Mouse (Mus musculus): ENCODE measurements around the gene Ctnnb1. TPM values are rescaled to one million over a fixed set of nuclear protein-coding genes. Genes with fewer than 3 reads are reported as not detected.

Ctnnb1 gene
- polyA plus RNA-seq, 1 experiment from 2014 or later: 758 TPM

- H3K4me1 ChIP-seq (ENCODE audit: control insufficient read depth, insufficient read depth, low read length): peaks cover 8% of the 10 kb centered on the region; the same call in 1 of the 2 replicates
- no peak for ATAC-seq (ENCODE audit: insufficient number of reproducible peaks, insufficient read depth, low FRiP score, low read depth)
- 55% methylated on average over 8 of the region's 8 CpGs for WGBS
These were observed 1.8 kb downstream of the Ctnnb1 start for GRCm38 (mm10) chr9:120930811-120931210.

GRCm38 (mm10) chr9:120932371-120932770 lies 3.4 kb downstream of the Ctnnb1 start:
- ATAC-seq (ENCODE audit: insufficient number of reproducible peaks, insufficient read depth, low FRiP score, low read depth): no peak
- H3K4me2 ChIP-seq (replicated peaks; ENCODE audit: low read depth, low read length): no peak overlapping the region
- H3K4me1 ChIP-seq (ENCODE audit: control insufficient read depth, insufficient read depth, low read length): peaks cover 17% of the 10 kb centered on the region
- no peak overlapping the region for H3K9ac ChIP-seq (replicated peaks; ENCODE audit: low read depth, low read length)
- H3K36me3 ChIP-seq (ENCODE audit: control insufficient read depth, insufficient read depth, low read length): no peaks in the 10 kb centered on the region
- H3K27ac ChIP-seq (ENCODE audit: low read length): no peak overlapping the region
- no peaks in the 10 kb centered on the region for H3K9me3 ChIP-seq (ENCODE audit: control insufficient read depth, low read depth, low read length)
- H3K4me3 ChIP-seq (ENCODE audit: low read depth, low read length): no peak overlapping the region
- no peaks in the 10 kb centered on the region for H3K27me3 ChIP-seq (ENCODE audit: control insufficient read depth, insufficient read depth, low read length)
- 55% methylated on average over 6 of the region's 6 CpGs for WGBS

More at GRCm38 (mm10) chr9:120930811-120931210, 1.8 kb downstream of the Ctnnb1 start:
- Histone ChIP-seq H3K4me2 (replicated peaks; ENCODE audit: low read depth, low read length) (no peak overlapping the region), H3K9ac (replicated peaks; ENCODE audit: low read depth, low read length) (no peak overlapping the region), H3K27me3 (ENCODE audit: control insufficient read depth, insufficient read depth, low read length) (no peaks in the 10 kb centered on the region), H3K4me3 (ENCODE audit: low read depth, low read length) (no peak overlapping the region), H3K36me3 (ENCODE audit: control insufficient read depth, insufficient read depth, low read length) (no peaks in the 10 kb centered on the region), H3K9me3 (ENCODE audit: control insufficient read depth, low read depth, low read length) (no peaks in the 10 kb centered on the region), H3K27ac (ENCODE audit: low read length) (no peak overlapping the region)

- H3K9me3 ChIP-seq (ENCODE audit: control insufficient read depth, low read depth, low read length): no peaks in the 10 kb centered on the region
- 7% methylated on average over 61 of the region's 78 CpGs for WGBS
- peak overlapping the region; percentile 96 for H3K4me3 ChIP-seq (ENCODE audit: low read depth, low read length)
- peak overlapping the region; percentile 93 for H3K27ac ChIP-seq (ENCODE audit: low read length)
- no peaks in the 10 kb centered on the region for H3K27me3 ChIP-seq (ENCODE audit: control insufficient read depth, insufficient read depth, low read length)
- H3K36me3 ChIP-seq (ENCODE audit: control insufficient read depth, insufficient read depth, low read length): no peaks in the 10 kb centered on the region
- peak overlapping the region; percentile 39 for H3K4me2 ChIP-seq (replicated peaks; ENCODE audit: low read depth, low read length)
- ATAC-seq (ENCODE audit: insufficient number of reproducible peaks, insufficient read depth, low FRiP score, low read depth): peak; percentile 83
- peaks cover 23% of the 10 kb centered on the region for H3K4me1 ChIP-seq (ENCODE audit: control insufficient read depth, insufficient read depth, low read length)
- H3K9ac ChIP-seq (replicated peaks; ENCODE audit: low read depth, low read length): peak overlapping the region; percentile 99
These were observed 4.0 kb downstream of the Ctnnb1 start for GRCm38 (mm10) chr9:120932797-120933586.

GRCm38 (mm10) chr9:120933587-120933885 lies 4.5 kb downstream of the Ctnnb1 start:
- Histone ChIP-seq H3K9me3 (ENCODE audit: control insufficient read depth, low read depth, low read length) (no peaks in the 10 kb centered on the region), H3K9ac (replicated peaks; ENCODE audit: low read depth, low read length) (peak overlapping the region; percentile 99), H3K4me1 (ENCODE audit: control insufficient read depth, insufficient read depth, low read length) (peaks cover 28% of the 10 kb centered on the region), H3K36me3 (ENCODE audit: control insufficient read depth, insufficient read depth, low read length) (no peaks in the 10 kb centered on the region), H3K27me3 (ENCODE audit: control insufficient read depth, insufficient read depth, low read length) (no peaks in the 10 kb centered on the region), H3K4me2 (replicated peaks; ENCODE audit: low read depth, low read length) (no peak overlapping the region), H3K4me3 (ENCODE audit: low read depth, low read length) (peak overlapping the region; percentile 96), H3K27ac (ENCODE audit: low read length) (peak overlapping the region; percentile 93)
- ATAC-seq (ENCODE audit: insufficient number of reproducible peaks, insufficient read depth, low FRiP score, low read depth): peak; percentile 55; the same call in 1 of the 2 replicates
- 1% methylated on average over 34 of the region's 58 CpGs for WGBS

GRCm38 (mm10) chr9:120933886-120934758 lies 5.1 kb downstream of the Ctnnb1 start:
- Histone ChIP-seq H3K4me3 (ENCODE audit: low read depth, low read length) (peak overlapping the region; percentile 96), H3K4me1 (ENCODE audit: control insufficient read depth, insufficient read depth, low read length) (peaks cover 28% of the 10 kb centered on the region), H3K9me3 (ENCODE audit: control insufficient read depth, low read depth, low read length) (no peaks in the 10 kb centered on the region), H3K36me3 (ENCODE audit: control insufficient read depth, insufficient read depth, low read length) (no peaks in the 10 kb centered on the region), H3K27ac (ENCODE audit: low read length) (peak overlapping the region; percentile 93), H3K27me3 (ENCODE audit: control insufficient read depth, insufficient read depth, low read length) (no peaks in the 10 kb centered on the region), H3K9ac (replicated peaks; ENCODE audit: low read depth, low read length) (peak overlapping the region; percentile 99), H3K4me2 (replicated peaks; ENCODE audit: low read depth, low read length) (peak overlapping the region; percentile 98)
- WGBS: under 1% methylated on average over 55 of the region's 57 CpGs
- ATAC-seq (ENCODE audit: insufficient number of reproducible peaks, insufficient read depth, low FRiP score, low read depth): no peak

- Histone ChIP-seq H3K36me3 (ENCODE audit: control insufficient read depth, insufficient read depth, low read length) (no peaks in the 10 kb centered on the region; the same call in 1 of the 2 replicates), H3K4me3 (ENCODE audit: low read depth, low read length) (peak overlapping the region; percentile 96), H3K4me1 (ENCODE audit: control insufficient read depth, insufficient read depth, low read length) (peaks cover 33% of the 10 kb centered on the region), H3K9me3 (ENCODE audit: control insufficient read depth, low read depth, low read length) (no peaks in the 10 kb centered on the region), H3K4me2 (replicated peaks; ENCODE audit: low read depth, low read length) (peak overlapping the region; percentile 98), H3K27ac (ENCODE audit: low read length) (peak overlapping the region; percentile 93), H3K9ac (replicated peaks; ENCODE audit: low read depth, low read length) (peak overlapping the region; percentile 99), H3K27me3 (ENCODE audit: control insufficient read depth, insufficient read depth, low read length) (no peaks in the 10 kb centered on the region)
- WGBS: 3% methylated on average over 14 of the region's 14 CpGs
- ATAC-seq (ENCODE audit: insufficient number of reproducible peaks, insufficient read depth, low FRiP score, low read depth): no peak
These were observed 6.0 kb downstream of the Ctnnb1 start for GRCm38 (mm10) chr9:120934821-120935633.

GRCm38 (mm10) chr9:120935634-120935922 lies 6.6 kb downstream of the Ctnnb1 start:
- no peaks in the 10 kb centered on the region; the same call in 1 of the 2 replicates for H3K36me3 ChIP-seq (ENCODE audit: control insufficient read depth, insufficient read depth, low read length)

GRCm38 (mm10) chr9:120936351-120936750 lies 7.3 kb downstream of the Ctnnb1 start:
- ATAC-seq (ENCODE audit: insufficient number of reproducible peaks, insufficient read depth, low FRiP score, low read depth): no peak
- Histone ChIP-seq H3K9ac (replicated peaks; ENCODE audit: low read depth, low read length) (peak overlapping the region; percentile 99; the same call in 1 of the 2 replicates), H3K27ac (ENCODE audit: low read length) (no peak overlapping the region; the same call in 1 of the 2 replicates), H3K27me3 (ENCODE audit: control insufficient read depth, insufficient read depth, low read length) (no peaks in the 10 kb centered on the region), H3K36me3 (ENCODE audit: control insufficient read depth, insufficient read depth, low read length) (no peaks in the 10 kb centered on the region; the same call in 1 of the 2 replicates), H3K4me1 (ENCODE audit: control insufficient read depth, insufficient read depth, low read length) (peaks cover 43% of the 10 kb centered on the region), H3K9me3 (ENCODE audit: control insufficient read depth, low read depth, low read length) (no peaks in the 10 kb centered on the region), H3K4me3 (ENCODE audit: low read depth, low read length) (peak overlapping the region; percentile 96), H3K4me2 (replicated peaks; ENCODE audit: low read depth, low read length) (peak overlapping the region; percentile 98)
- 6% methylated on average over 8 of the region's 8 CpGs for WGBS

More at GRCm38 (mm10) chr9:120935634-120935922, 6.6 kb downstream of the Ctnnb1 start:
- no peak for ATAC-seq (ENCODE audit: insufficient number of reproducible peaks, insufficient read depth, low FRiP score, low read depth)
- Histone ChIP-seq H3K27ac (ENCODE audit: low read length) (peak overlapping the region; percentile 93; the same call in 1 of the 2 replicates), H3K9ac (replicated peaks; ENCODE audit: low read depth, low read length) (peak overlapping the region; percentile 99), H3K4me1 (ENCODE audit: control insufficient read depth, insufficient read depth, low read length) (peaks cover 36% of the 10 kb centered on the region), H3K4me2 (replicated peaks; ENCODE audit: low read depth, low read length) (peak overlapping the region; percentile 98), H3K27me3 (ENCODE audit: control insufficient read depth, insufficient read depth, low read length) (no peaks in the 10 kb centered on the region), H3K4me3 (ENCODE audit: low read depth, low read length) (peak overlapping the region; percentile 96), H3K9me3 (ENCODE audit: control insufficient read depth, low read depth, low read length) (no peaks in the 10 kb centered on the region)
- WGBS: 4% methylated on average over 4 of the region's 4 CpGs

Data from stomach, embryonic 14.5 days (tissue).